Mouse (Mus musculus) liver, postnatal 0 days (tissue): ENCODE data around the gene Foxc2. TPM values are rescaled to one million over a fixed set of nuclear protein-coding genes. Genes with fewer than 3 reads are reported as not detected.

ENCODE experiments used
- ATAC-seq: fragments of 200-750 bp; cut with Nextera tagmentation; 2 replicates; pipeline ENCODE4 v1.8.0; 2017; ENCODE audit warnings: mild to moderate bottlenecking, moderate library complexity
- DNase-seq: peaks from one replicate; pipeline ENCODE4 v3.0.0-alpha.2; 2016
- H3K27ac ChIP-seq: fragments of 300-500 bp; sonication (generic); 2 replicates; pipeline ENCODE4 v1.5.1; 2014; ENCODE audit warnings: antibody characterized with exemption, moderate library complexity, mild to moderate bottlenecking, low read depth
- H3K27me3 ChIP-seq: fragments of 300-500 bp; sonication (generic); 2 replicates; pipeline ENCODE4 v1.6.1; 2014; ENCODE audit warnings: low read length, control low read depth, mixed read lengths; ENCODE audit not compliant: insufficient read depth
- H3K36me3 ChIP-seq: fragments of 300-500 bp; sonication (generic); replicated peaks from 2 replicates; pipeline ENCODE4 v1.6.1; 2014; ENCODE audit warnings: mild to moderate bottlenecking, control low read depth, low read length, moderate library complexity, mixed read lengths; ENCODE audit not compliant: insufficient read depth
- H3K4me1 ChIP-seq: fragments of 300-500 bp; sonication (generic); 2 replicates; pipeline ENCODE4 v1.6.1; 2014; ENCODE audit warnings: antibody characterized with exemption, mild to moderate bottlenecking, control low read depth; ENCODE audit not compliant: insufficient read depth
- H3K4me2 ChIP-seq: fragments of 300-500 bp; sonication (generic); 2 replicates; pipeline ENCODE4 v1.6.1; 2014; ENCODE audit warnings: low read depth, mild to moderate bottlenecking, low read length, moderate library complexity, mixed read lengths
- H3K4me3 ChIP-seq: fragments of 300-500 bp; sonication (generic); 2 replicates; pipeline ENCODE4 v1.5.1; 2014; ENCODE audit warnings: low read depth, low read length
- H3K9ac ChIP-seq: fragments of 300-500 bp; sonication (generic); replicated peaks from 2 replicates; pipeline ENCODE4 v1.6.1; 2014; ENCODE audit warnings: mild to moderate bottlenecking, moderate library complexity
- H3K9me3 ChIP-seq: fragments of 300-500 bp; sonication (generic); 2 replicates; pipeline ENCODE4 v1.6.1; 2016; ENCODE audit warnings: mild to moderate bottlenecking, control low read depth, low read length, mixed read lengths
- CTCF ChIP-seq: sonication (generic); IDR thresholded peaks from 2 replicates; pipeline ENCODE4 v1.5.1; 2016; ENCODE audit warnings: antibody characterized with exemption, low read depth
- EP300 ChIP-seq: IDR thresholded peaks from 2 replicates; pipeline ENCODE4 v1.6.1; 2016; ENCODE audit warnings: antibody characterized with exemption, low read depth, mild to moderate bottlenecking
- WGBS: fragments of 180-500 bp; shearing (Covaris S2); extraction: QIAGEN DNeasy Blood & Tissue Kit; methylation state at CpG from one replicate; pipeline ENCODE4 v1.1.7; 2014; ENCODE audit not compliant: insufficient replicate concordance; 5-methylcytosine and 5-hydroxymethylcytosine counted together
- polyA plus RNA-seq: library from polyadenylated mRNA; unstranded; fragments of >200 nt; fragmentation: Nextera tagmentation; extraction: Ambion mirVana; gene quantifications from 2 replicates; pipeline ENCODE4 v1.2.1, GENCODE M21; 2015

The Foxc2 gene
- polyA plus RNA-seq, 1 experiment from 2014 or later: 0.05 TPM

DNA sequence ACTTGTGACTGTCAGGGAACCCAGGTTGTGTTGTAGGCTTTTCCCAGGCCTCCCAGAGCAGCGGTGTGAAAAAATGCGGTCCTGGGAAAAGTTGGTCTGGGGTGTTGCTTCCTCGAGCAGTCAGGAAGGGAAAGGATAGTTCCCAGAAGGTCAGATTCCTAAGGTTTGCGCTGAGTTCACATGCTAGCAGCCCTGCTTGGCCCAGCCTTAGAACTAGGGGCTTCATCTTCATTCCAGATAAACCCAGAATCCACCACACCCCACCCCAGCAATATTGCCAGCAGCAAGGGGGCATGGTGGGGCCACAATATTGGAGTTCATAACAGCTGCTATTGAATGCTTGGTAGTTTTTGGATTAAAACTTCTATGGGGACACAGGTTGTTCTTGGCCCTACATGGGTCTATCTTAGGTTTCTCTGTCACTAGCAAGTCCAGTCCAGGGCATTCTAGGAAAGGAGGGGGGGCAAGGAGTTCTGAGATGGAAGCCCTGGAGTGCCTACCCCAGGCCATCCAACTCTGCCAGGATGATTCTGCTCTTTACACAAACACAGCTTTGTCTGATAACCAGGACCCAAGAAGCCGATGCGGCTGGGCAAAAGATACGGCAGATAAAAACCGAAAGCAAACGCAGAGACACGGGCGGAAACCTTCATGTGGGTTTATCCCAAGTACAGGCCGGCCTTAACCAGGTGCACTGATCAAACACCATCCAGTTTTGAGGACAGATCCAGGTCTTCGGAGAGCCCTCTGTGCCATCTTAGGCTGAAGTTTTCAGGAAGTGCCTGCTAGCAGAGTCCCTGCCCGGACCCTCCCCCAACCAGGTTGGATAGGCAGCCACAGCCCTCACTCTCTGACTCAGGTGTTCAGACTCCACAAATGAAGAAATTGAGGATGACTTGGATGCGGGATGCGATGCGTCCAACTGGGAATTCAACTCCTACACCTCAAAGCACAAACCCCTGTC is 4.8 kb downstream of the Foxc2 start:
- H3K36me3 ChIP-seq: no peaks in the 10 kb centered on the region
- TF ChIP-seq CTCF (no peak), EP300 (no peak)
- H3K9me3 ChIP-seq: no peaks in the 10 kb centered on the region
- ATAC-seq: no peak
- peaks cover 3% of the 10 kb centered on the region; the same call in 1 of the 2 replicates for H3K4me1 ChIP-seq
- WGBS: 21% methylated on average over 17 of the region's 17 CpGs
- no peak overlapping the region for H3K27ac ChIP-seq
- H3K9ac ChIP-seq: no peak overlapping the region
- no peak overlapping the region for H3K4me2 ChIP-seq
- H3K27me3 ChIP-seq: peaks cover 99% of the 10 kb centered on the region
- H3K4me3 ChIP-seq: no peak overlapping the region
- DNase-seq: no peak

DNA sequence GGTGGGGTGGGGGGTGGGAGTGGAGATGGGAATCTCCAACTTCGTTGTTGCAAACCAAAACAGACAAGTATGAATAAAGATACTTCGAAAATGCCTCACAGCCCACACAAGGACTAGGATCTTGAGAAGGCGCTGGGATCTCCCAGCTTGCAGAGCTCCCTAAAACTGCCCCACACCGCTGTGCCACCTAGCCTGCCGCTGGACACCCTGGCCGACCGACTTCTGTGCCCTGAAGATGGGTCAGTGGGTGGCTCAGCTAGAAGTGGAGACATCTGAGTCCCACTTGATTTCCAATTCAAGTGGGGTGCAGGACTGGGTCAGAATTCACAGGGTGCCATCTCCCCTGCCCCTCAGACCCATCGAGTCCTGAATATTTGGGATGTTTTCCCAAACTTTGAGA is 5.7 kb downstream of the Foxc2 start:
- DNase-seq: no peak
- H3K27ac ChIP-seq: no peak overlapping the region
- H3K27me3 ChIP-seq: peaks cover 100% of the 10 kb centered on the region

DNA sequence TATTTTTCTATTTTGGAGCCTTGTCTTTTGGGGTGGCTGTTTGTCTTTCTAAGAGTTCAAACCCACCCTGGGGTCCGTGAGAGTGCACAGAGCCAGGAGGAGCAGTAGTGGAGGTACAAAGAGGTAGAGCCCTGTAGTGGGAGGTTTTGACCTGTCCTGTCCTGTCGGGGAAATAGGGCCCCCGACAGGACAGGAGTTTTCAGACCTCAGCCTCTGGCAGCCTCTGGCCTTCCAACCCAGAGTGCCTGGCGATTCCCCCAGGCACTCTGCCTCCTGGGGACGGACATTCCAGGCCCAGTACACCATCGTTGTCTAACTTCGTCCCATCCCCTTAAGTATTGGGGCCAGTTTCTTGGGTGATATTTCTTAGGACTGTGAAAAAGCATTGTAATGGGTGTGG is 6.4 kb downstream of the Foxc2 start:
- H3K27ac ChIP-seq: no peak overlapping the region
- TF ChIP-seq CTCF (no peak), EP300 (no peak)
- H3K27me3 ChIP-seq: peaks cover 100% of the 10 kb centered on the region

More for the DNA sequence above, 5.7 kb downstream of the Foxc2 start:
- Histone ChIP-seq H3K9me3 (no peaks in the 10 kb centered on the region), H3K4me2 (no peak overlapping the region), H3K4me3 (no peak overlapping the region), H3K9ac (no peak overlapping the region), H3K36me3 (no peaks in the 10 kb centered on the region), H3K4me1 (no peaks in the 10 kb centered on the region; the same call in 1 of the 2 replicates)
- no peak for ATAC-seq
- 31% methylated on average over 8 of the region's 8 CpGs for WGBS
- TF ChIP-seq CTCF (no peak), EP300 (no peak)

DNA sequence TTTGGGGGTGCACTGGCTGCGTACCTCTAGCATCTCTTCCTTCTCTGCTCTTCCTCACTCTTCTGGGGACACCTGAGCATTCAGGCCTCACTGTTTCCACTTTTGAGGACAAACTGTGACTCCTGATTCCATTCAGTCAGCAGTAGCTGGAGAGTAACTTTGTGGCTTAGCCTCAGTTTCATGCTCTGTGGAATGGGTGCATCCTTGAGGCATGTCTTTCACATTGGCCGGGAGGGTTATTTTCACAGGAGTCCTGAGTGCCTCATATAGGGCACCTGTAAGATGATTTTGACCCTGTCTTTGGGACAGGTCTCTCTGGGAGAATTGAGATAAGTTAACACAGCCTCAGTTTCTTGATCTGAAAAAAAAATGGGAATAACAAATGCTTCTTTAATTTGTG is 7.1 kb downstream of the Foxc2 start:
- Histone ChIP-seq H3K4me1 (peaks cover 4% of the 10 kb centered on the region; the same call in 1 of the 2 replicates), H3K27me3 (peaks cover 100% of the 10 kb centered on the region), H3K9ac (no peak overlapping the region), H3K4me2 (no peak overlapping the region), H3K4me3 (no peak overlapping the region), H3K9me3 (no peaks in the 10 kb centered on the region), H3K36me3 (no peaks in the 10 kb centered on the region), H3K27ac (no peak overlapping the region)
- ATAC-seq: no peak
- TF ChIP-seq CTCF (no peak), EP300 (no peak)
- WGBS: 72% methylated on average over 2 of the region's 2 CpGs
- no peak for DNase-seq

More for the DNA sequence above, 6.4 kb downstream of the Foxc2 start:
- H3K9me3 ChIP-seq: no peaks in the 10 kb centered on the region
- no peaks in the 10 kb centered on the region; the same call in 1 of the 2 replicates for H3K4me1 ChIP-seq
- H3K4me3 ChIP-seq: no peak overlapping the region
- WGBS: 28% methylated on average over 7 of the region's 7 CpGs
- H3K4me2 ChIP-seq: no peak overlapping the region
- no peaks in the 10 kb centered on the region for H3K36me3 ChIP-seq
- no peak overlapping the region for H3K9ac ChIP-seq
- ATAC-seq: no peak
- DNase-seq: no peak

DNA sequence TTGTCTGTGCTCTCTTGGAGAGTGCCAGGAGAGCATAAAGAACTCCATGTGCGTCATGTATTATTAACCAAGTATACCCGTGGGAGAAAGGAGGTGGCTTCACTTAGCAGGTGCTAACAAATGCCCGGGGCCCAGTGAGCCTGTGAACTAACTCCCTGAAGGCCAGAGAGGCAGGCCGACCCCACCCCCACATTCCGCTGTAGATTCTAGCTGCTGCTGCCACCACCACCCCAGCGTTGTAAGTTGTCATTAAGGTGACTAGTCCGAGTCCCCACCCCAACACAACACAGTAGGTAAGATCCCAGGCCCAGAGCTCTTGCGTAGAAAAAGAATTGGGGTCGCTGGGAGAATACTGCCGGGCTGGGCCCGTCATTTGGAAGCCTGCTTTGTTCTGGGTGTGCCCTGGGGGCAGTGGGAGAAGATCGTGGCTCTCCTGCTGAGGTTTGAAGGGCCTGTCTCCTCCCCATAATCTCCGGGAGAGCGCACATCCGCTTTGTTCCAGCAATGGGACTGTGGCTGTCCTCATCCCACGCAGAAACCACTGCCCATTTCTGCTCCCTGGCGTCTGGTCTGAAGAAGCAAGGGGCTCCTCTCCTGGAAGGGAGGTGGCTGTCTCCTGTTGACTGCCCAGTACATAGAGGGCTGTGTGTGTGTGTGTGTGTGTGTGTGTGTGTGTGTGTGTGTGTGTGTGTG is 8.7 kb downstream of the Foxc2 start:
- no peak overlapping the region for H3K9ac ChIP-seq
- no peak overlapping the region for H3K27ac ChIP-seq
- WGBS: 8% methylated on average over 17 of the region's 17 CpGs
- no peaks in the 10 kb centered on the region for H3K36me3 ChIP-seq
- no peak overlapping the region for H3K4me2 ChIP-seq
- H3K27me3 ChIP-seq: peaks cover 100% of the 10 kb centered on the region
- no peak for TF ChIP-seq CTCF
- DNase-seq (no peak), ATAC-seq (no peak)
- no peaks in the 10 kb centered on the region for H3K9me3 ChIP-seq
- H3K4me1 ChIP-seq: peaks cover 8% of the 10 kb centered on the region; the same call in 1 of the 2 replicates
- H3K4me3 ChIP-seq: no peak overlapping the region

DNA sequence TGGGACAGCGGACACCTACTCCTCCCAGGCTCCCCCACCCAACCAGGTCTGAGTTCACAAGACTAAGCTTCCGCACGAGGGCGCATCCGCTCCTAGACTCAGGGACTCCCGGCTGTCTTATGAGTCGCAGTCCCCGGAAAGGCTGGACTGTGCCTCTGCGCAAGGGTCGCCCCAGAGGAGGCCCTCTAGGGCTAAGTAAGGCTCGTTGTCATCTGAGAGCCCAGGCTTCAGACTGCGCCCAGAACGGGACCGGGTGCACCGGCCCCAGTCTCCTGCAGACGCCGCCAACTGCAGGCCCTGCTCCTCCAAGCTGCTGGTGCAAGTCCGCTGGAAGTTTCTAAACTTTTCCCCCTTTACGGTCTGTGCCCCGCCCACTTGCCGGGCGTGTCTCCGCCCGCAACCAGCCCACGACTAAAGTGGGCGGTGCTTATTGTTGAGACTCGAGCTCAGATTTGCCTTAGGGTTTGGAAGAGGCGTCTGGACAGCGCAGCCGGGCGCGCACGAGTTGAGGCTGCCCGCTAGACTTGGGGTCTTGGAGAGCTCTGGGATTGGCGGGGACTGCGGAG is 9.4 kb downstream of the Foxc2 start:
- no peak overlapping the region for H3K27ac ChIP-seq
- ATAC-seq (0 out of 2 replicates have a peak, but pooled peaks have one; percentile 29), DNase-seq (peak; percentile 47)
- H3K27me3 ChIP-seq: peaks cover 100% of the 10 kb centered on the region
- H3K36me3 ChIP-seq: no peaks in the 10 kb centered on the region
- WGBS: under 1% methylated on average over 36 of the region's 36 CpGs
- peak overlapping the region; percentile 22; the same call in 1 of the 2 replicates for H3K4me3 ChIP-seq
- peak overlapping the region; percentile 48 for H3K4me2 ChIP-seq
- no peaks in the 10 kb centered on the region for H3K9me3 ChIP-seq
- TF ChIP-seq EP300 (no peak), CTCF (peak; percentile 43)
- H3K4me1 ChIP-seq: peaks cover 8% of the 10 kb centered on the region; the same call in 1 of the 2 replicates
- H3K9ac ChIP-seq: no peak overlapping the region
